Mouse (Mus musculus) liver, embryonic 11.5 days (tissue): ENCODE data around the gene Fv1. TPM values are rescaled to one million over a fixed set of nuclear protein-coding genes. Genes with fewer than 3 reads are reported as not detected.
"Not testable (repeated sequence)": the region's sequence is repeated elsewhere in the genome, so short reads cannot be mapped to it uniquely, and the experiment has no call there.

Source experiments
- ATAC-seq: fragments of 200-750 bp; cut with Nextera tagmentation; replicated peaks from 2 replicates; pipeline ENCODE4 v1.8.0; 2017; ENCODE audit warnings: moderate number of reproducible peaks, mild to moderate bottlenecking, moderate TSS enrichment, moderate library complexity; ENCODE audit not compliant: low FRiP score
- DNase-seq: peaks from one replicate; pipeline ENCODE4 v3.0.0-alpha.2; 2017; ENCODE audit warnings: low spot score
- H3K27ac ChIP-seq: fragments of 300-500 bp; sonication (generic); 2 replicates; pipeline ENCODE4 v1.5.1; 2014; ENCODE audit warnings: mild to moderate bottlenecking, low read depth, low read length, control low read depth
- H3K27me3 ChIP-seq: fragments of 300-500 bp; sonication (generic); replicated peaks from 2 replicates; pipeline ENCODE4 v1.6.1; 2014; ENCODE audit warnings: low read length, mixed read lengths; ENCODE audit not compliant: control insufficient read depth, insufficient read depth
- H3K36me3 ChIP-seq: fragments of 300-500 bp; sonication (generic); 2 replicates; pipeline ENCODE4 v1.6.1; 2014; ENCODE audit warnings: mild to moderate bottlenecking, low read length, moderate library complexity, mixed read lengths; ENCODE audit not compliant: control insufficient read depth, insufficient read depth
- H3K4me1 ChIP-seq: fragments of 300-500 bp; sonication (generic); replicated peaks from 2 replicates; pipeline ENCODE4 v1.6.1; 2014; ENCODE audit warnings: low read length, mixed read lengths; ENCODE audit not compliant: control insufficient read depth, insufficient read depth
- H3K4me2 ChIP-seq: fragments of 300-500 bp; sonication (generic); 2 replicates; pipeline ENCODE4 v1.6.1; 2014; ENCODE audit warnings: mild to moderate bottlenecking, control low read depth, moderate library complexity
- H3K4me3 ChIP-seq: fragments of 300-500 bp; sonication (generic); 2 replicates; pipeline ENCODE4 v1.5.1; 2014; ENCODE audit warnings: low read depth, low read length, control low read depth
- H3K9ac ChIP-seq: fragments of 300-500 bp; sonication (generic); 2 replicates; pipeline ENCODE4 v1.6.1; 2014; ENCODE audit warnings: low read depth, low read length, control low read depth
- H3K9me3 ChIP-seq: fragments of 300-500 bp; sonication (generic); 2 replicates; pipeline ENCODE4 v1.6.1; 2016; ENCODE audit warnings: low read length, inconsistent platforms, mixed read lengths; ENCODE audit not compliant: control insufficient read depth
- WGBS: fragments of 180-500 bp; shearing (Covaris S2); extraction: QIAGEN DNeasy Blood & Tissue Kit; methylation state at CpG from one replicate; pipeline ENCODE4 v1.1.7; 2014; 5-methylcytosine and 5-hydroxymethylcytosine counted together
- polyA plus RNA-seq: library from polyadenylated mRNA; unstranded; fragments of >200 nt; fragmentation: Nextera tagmentation; extraction: Ambion mirVana; gene quantifications from 2 replicates; pipeline ENCODE4 v1.2.1, GENCODE M21; 2014

The Fv1 gene
- 7.0 and 7.7 TPM in 2 replicates for polyA plus RNA-seq

DNA sequence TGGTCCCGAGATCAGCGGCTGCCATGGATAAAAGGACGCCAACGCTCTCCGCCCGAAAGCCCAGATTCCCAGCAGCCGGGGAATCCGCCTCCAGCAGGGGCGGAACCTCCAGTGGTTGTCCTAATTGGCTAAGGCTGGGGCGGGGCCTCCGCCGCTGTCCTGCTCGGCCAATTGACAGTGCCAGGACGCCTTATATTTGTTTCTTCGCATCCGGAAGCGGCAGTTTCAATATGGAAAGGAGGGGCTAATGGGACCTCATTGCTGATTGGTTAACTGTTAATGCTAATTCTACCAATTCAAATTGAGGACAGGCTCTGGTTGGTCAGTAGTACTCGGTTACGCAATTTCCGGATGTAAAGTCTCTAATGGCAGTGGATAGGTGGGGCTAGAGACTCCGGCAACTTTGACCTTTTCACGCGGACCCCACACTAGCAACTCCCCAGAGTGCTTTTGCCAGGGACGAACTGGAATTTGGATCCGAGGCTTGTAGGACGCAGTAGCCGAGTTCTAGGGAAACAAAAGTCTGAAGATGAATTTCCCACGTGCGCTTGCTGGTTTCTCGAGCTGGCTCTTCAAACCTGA, at the start of gene Fv1, which contains the start of gene Miip:
Gene Fv1, plus strand, starts transcription at position 530 of the 582 bp plus-strand sequence.
Gene Miip, minus strand, starts transcription at position 367 of the 582 bp plus-strand sequence.
- Histone ChIP-seq H3K9me3 (no peaks in the 10 kb centered on the region), H3K27ac (peak within 1 kb of the TSS; percentile 79; the same call in 1 of the 2 replicates), H3K4me3 (peak within 1 kb of the TSS; percentile 71), H3K27me3 (no peaks in the 10 kb centered on the region), H3K36me3 (peaks cover 20% of the 10 kb centered on the region), H3K9ac (peak within 1 kb of the TSS; percentile 78), H3K4me1 (peaks cover 17% of the 10 kb centered on the region), H3K4me2 (peak within 1 kb of the TSS; percentile 95)
- WGBS = under 1% methylated on average over 30 of the region's 30 CpGs
- peak; percentile 97 for ATAC-seq
- DNase-seq = peak; percentile 91

DNA sequence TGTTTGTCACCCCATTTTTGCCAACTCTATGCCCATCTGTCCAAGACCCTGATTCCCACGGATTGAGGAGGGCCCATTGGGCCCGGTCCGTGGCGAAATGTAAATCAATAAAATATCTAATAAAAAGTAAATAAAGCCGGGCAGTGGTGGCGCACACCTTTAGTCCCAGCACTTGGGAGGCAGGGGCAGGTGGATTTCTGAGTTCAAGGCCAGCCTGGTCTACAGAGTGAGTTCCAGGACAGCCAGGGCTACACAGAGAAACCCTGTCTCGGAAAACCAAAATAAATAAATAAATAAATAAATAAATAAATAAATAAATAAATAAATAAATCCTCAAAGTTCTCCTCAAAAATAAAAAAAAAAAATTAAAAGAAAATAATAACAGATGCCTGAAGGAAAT, 49.1 kb upstream of the Fv1 start:
- H3K36me3 ChIP-seq, H3K27ac ChIP-seq, H3K4me1 ChIP-seq, H3K27me3 ChIP-seq, DNase-seq, H3K4me3 ChIP-seq, H3K4me2 ChIP-seq, H3K9ac ChIP-seq: not testable (repeated sequence)
- H3K9me3 ChIP-seq = peaks cover 19% of the 10 kb centered on the region; the same call in 1 of the 2 replicates
- ATAC-seq = 0 out of 2 replicates have a peak, but pooled peaks have one; percentile 10
- 78% methylated on average over 7 of the region's 7 CpGs for WGBS

DNA sequence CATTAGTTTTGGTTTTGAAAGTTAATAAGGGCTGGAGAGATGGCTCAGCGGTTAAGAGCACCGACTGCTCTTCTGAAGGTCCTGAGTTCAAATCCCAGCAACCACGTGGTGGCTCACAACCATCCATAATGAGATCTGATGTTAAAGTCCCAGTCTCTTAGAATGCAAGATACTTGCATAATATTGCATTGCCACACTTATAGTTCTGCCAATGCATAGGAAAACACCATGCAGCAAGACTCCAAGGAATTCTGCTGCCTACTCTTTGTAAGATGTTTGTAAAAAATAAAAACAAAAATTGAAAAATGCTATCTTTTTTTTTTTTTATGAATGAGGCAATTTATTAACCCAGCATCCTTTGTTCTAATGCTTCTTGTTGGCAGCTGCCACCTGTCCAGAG, 47.4 kb upstream of the Fv1 start:
- H3K27me3 ChIP-seq, H3K9ac ChIP-seq, H3K4me1 ChIP-seq, ATAC-seq, H3K4me3 ChIP-seq, H3K27ac ChIP-seq, DNase-seq, H3K4me2 ChIP-seq: not testable (repeated sequence)
- Histone ChIP-seq H3K9me3 (peaks cover 25% of the 10 kb centered on the region; the same call in 1 of the 2 replicates), H3K36me3 (peaks cover 20% of the 10 kb centered on the region)
- WGBS = 87% methylated on average over 3 of the region's 3 CpGs

DNA sequence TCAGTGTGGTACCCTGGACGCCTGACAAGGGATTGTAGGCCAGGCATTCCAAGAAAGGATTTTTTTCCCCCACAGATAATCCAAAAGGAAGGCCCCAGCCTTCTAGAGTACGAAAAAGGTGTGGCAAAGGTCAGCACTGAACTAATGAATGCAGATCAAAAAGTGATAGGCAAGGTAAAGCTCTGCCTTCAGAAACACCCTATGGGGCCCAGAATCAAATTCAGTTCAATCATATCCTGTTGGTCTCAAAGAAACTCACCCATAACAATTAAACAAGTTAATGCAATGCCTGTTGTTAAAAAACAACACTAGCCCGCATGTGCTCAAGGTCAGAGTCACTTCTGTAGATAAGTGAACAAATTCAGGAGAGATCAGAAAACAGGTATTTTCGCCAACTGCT, 44.4 kb upstream of the Fv1 start:
- H3K4me3 ChIP-seq = no peak overlapping the region
- DNase-seq (no peak), ATAC-seq (no peak)
- H3K9ac ChIP-seq = no peak overlapping the region
- 87% methylated on average over 4 of the region's 4 CpGs for WGBS
- H3K27ac ChIP-seq = no peak overlapping the region
- H3K4me1 ChIP-seq = no peaks in the 10 kb centered on the region
- peaks cover 33% of the 10 kb centered on the region for H3K9me3 ChIP-seq
- H3K4me2 ChIP-seq = no peak overlapping the region
- no peaks in the 10 kb centered on the region for H3K27me3 ChIP-seq
- H3K36me3 ChIP-seq = peaks cover 42% of the 10 kb centered on the region

DNA sequence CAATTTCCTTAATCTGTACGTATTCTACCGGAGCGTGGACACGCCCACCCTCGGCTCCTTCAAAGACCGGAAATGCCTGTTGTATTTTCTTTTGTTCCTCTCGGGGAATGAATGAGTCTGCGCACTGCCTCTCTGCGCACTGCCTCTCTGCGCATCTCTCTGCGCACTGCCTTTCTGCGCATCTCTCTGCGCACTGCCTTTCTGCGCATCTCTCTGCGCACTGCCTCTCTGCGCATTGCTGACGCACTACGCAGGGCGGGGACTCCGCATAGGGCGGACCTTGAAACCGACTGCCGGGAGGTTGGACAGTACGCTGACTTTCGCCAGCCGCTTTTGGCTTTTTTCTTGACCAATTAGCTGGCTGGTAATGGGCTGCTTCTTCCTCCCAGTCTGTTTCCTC, 29.5 kb upstream of the Fv1 start:
- Histone ChIP-seq H3K9me3 (peaks cover 11% of the 10 kb centered on the region), H3K36me3 (peaks cover 16% of the 10 kb centered on the region)
- not testable (repeated sequence) for H3K4me1 ChIP-seq, H3K4me2 ChIP-seq, ATAC-seq, DNase-seq, H3K27me3 ChIP-seq, H3K27ac ChIP-seq, H3K4me3 ChIP-seq, H3K9ac ChIP-seq
- WGBS = 97% methylated on average over 15 of the region's 26 CpGs

DNA sequence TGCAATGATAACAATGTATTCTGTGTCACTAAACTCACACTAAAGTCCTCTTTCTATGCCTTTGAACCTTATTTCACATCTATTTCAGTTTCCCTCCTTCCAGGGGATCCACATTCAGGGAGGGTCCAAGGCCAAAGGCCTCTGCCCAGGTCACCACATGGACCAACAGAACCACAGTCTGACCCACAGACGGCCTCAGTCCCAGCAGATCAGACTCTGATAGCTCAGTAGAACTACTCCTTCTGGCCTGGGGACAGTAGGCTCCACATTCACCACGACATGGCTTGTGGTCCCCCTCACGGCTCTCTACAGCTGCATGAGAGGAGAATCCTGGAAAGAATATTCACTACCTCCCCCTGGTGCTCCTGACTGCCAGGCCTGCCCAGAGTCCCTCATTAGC, 25.9 kb upstream of the Fv1 start:
- Histone ChIP-seq H3K9me3 (peaks cover 8% of the 10 kb centered on the region), H3K4me2 (no peak overlapping the region), H3K4me3 (no peak overlapping the region), H3K4me1 (peaks cover 5% of the 10 kb centered on the region; the same call in 1 of the 2 replicates), H3K27ac (no peak overlapping the region), H3K27me3 (no peaks in the 10 kb centered on the region), H3K9ac (no peak overlapping the region), H3K36me3 (peaks cover 16% of the 10 kb centered on the region)
- ATAC-seq (no peak), DNase-seq (no peak)
- WGBS = 93% methylated on average over 3 of the region's 3 CpGs

DNA sequence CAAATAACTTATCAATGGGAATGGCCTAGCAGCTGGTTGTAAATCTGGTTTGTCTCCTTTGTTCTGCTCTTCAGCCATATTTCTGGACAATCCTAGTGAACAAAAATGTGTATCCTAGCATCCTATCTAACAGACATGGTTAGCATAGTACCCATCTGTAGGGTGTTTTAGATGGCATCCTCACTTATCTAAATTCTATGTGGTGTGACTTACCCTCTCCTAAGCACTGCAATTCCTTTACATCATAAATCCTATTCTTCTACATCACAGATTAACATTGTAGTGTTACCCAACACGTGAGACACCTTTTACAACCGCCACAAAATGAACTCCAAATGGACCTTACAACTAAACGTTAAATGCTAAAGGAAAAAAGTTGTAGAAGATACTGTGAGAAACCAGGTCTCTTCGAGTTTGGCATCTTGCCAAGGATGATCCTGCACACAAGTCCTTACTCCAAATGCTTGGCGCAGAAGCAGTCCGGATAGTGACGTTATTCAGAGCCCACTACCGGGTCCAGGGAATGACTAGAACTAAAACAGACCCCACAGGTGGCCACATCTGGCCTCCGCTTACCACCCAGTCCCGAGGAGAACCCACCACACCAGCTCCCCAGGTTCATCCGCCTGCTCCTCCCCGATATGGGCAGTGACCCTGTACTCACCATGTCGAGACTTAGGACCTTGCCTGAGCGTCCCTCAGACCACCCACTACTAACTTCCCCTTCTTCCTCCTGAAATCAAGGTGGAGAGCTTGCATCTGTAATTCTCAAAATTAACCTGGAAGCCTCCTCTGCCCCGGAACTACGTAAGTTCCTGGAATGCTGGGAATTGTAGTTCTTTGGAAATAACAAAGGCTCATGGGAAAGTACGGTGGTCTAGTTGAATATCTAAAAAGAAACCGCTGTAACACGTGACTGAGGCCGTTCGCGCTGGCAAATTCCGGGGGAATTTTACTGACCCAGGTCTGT, 20.9 kb upstream of the Fv1 start, which contains the start of gene Zfp933:
Gene Zfp933, minus strand, starts transcription at position 753 of the 970 bp plus-strand sequence.
- 4% methylated on average over 23 of the region's 23 CpGs for WGBS
- 0 out of 2 replicates have a peak within 1 kb of the TSS, but pooled peaks have one; percentile 14 for H3K27ac ChIP-seq
- H3K9me3 ChIP-seq = no peaks in the 10 kb centered on the region
- peaks cover 7% of the 10 kb centered on the region; the same call in 1 of the 2 replicates for H3K36me3 ChIP-seq
- H3K9ac ChIP-seq = peak within 1 kb of the TSS; percentile 69
- no peaks in the 10 kb centered on the region for H3K27me3 ChIP-seq
- H3K4me1 ChIP-seq = peaks cover 13% of the 10 kb centered on the region
- H3K4me2 ChIP-seq = peak within 1 kb of the TSS; percentile 87
- peak within 1 kb of the TSS; percentile 76 for H3K4me3 ChIP-seq
- DNase-seq (peak; percentile 64), ATAC-seq (peak; percentile 88)

DNA sequence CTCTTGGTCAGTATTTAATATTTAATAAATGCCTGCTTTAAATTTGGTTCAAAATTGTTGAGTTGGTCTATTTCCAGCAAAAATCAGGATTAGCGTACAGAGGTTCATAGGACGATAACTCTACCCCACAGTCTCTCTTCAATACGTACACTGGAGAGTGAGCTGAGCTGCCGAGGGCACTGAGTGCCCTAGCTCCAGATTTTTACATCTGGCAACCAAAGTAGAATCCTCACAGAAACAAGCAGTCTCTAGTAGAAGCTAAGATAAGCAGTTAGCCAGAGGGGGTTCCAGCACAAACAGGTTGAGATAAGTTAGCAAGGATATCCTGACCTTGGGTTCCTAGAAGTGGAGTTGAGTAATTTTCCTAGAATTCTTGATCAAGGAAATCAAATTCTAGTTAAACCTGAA, 20.2 kb upstream of the Fv1 start:
- peak; percentile 66 for ATAC-seq
- DNase-seq = no peak
- 0 out of 2 replicates have a peak overlapping the region, but pooled peaks have one; percentile 14 for H3K27ac ChIP-seq
- peaks cover 13% of the 10 kb centered on the region for H3K4me1 ChIP-seq
- peak overlapping the region; percentile 87 for H3K4me2 ChIP-seq
- H3K9me3 ChIP-seq = no peaks in the 10 kb centered on the region
- peak overlapping the region; percentile 69 for H3K9ac ChIP-seq
- H3K27me3 ChIP-seq = no peaks in the 10 kb centered on the region
- H3K36me3 ChIP-seq = peaks cover under 1% of the 10 kb centered on the region; the same call in 1 of the 2 replicates
- 9% methylated on average over 4 of the region's 4 CpGs for WGBS
- H3K4me3 ChIP-seq = peak overlapping the region; percentile 76
